Comparison of ENCODE assay signal across 8 mouse cellular contexts in genomic region chr1:152746426-152746825, GRCm38 (mm10). TPM values are rescaled to one million over a fixed set of nuclear protein-coding genes. Genes with fewer than 3 reads are reported as not detected.
DNase-seq lines count a peak whose midpoint lies in the region; ATAC-seq and TF ChIP-seq lines count a peak whose summit lies in the region.

No protein-coding gene starts in this region.

- DNase-seq in 3134 (ENCODE audit: extremely low read depth, insufficient read length, low spot score), result peak; percentile 29
- DNase-seq in adrenal gland, postnatal 10 days, result peak; percentile 89
- peak; percentile 80 for DNase-seq in embryonic facial prominence, embryonic 10.5 days (ENCODE audit: low spot score)
- peak; percentile 73 to 84 for DNase-seq in heart, adult 2 months
- DNase-seq in kidney, adult 8-10 months, result peak; percentile 71 to 90
- DNase-seq in limb, embryonic 10.5 days (ENCODE audit: low spot score), result peak; percentile 79
- DNase-seq in spleen, postnatal 14 days (ENCODE audit: low spot score in 2 of 2), result peak; percentile 20 to 57

- intact Hi-C loops in heart, adult 2 months (cut with DNase I), result loop anchor here (1.0 to 5.0 kb wide), 3 partner anchors 22 to 221 kb away; no protein-coding TSS in a partner anchor

- no peak overlapping the region for H3K9ac ChIP-seq in heart, adult 2 months (ENCODE audit: low read depth, low read length)

- H3K79me2 ChIP-seq in heart, adult 2 months (replicated peaks; ENCODE audit: control insufficient read depth, insufficient read depth, low read length), result no peaks in the 10 kb centered on the region

- H3K27ac ChIP-seq in embryonic facial prominence, embryonic 10.5 days (replicated peaks), result no peak overlapping the region
- H3K27ac ChIP-seq in heart, adult 2 months, result no peak overlapping the region
- H3K27ac ChIP-seq in limb, embryonic 10.5 days, result no peak overlapping the region

- ATAC-seq in monocyte, adult 5-6 weeks (replicated peaks; ENCODE audit: insufficient number of reproducible peaks, low FRiP score, low TSS enrichment, poor library complexity, severe bottlenecking), result peak; percentile 79

- no peak for TF ChIP-seq POLR2A in heart, adult 2 months (IDR thresholded peaks at IDR 0.05; ENCODE audit: insufficient read depth, low read depth, low read length)

- 4% methylated on average over 5 of the region's 5 CpGs for WGBS in embryonic facial prominence, embryonic 10.5 days
- WGBS in heart, adult 2 months, result 4% methylated on average over 5 of the region's 5 CpGs
- WGBS in limb, embryonic 10.5 days, result 16% methylated on average over 5 of the region's 5 CpGs

- no peaks in the 10 kb centered on the region for H3K9me3 ChIP-seq in embryonic facial prominence, embryonic 10.5 days
- H3K9me3 ChIP-seq in limb, embryonic 10.5 days (replicated peaks), result no peaks in the 10 kb centered on the region

- TF ChIP-seq EP300 in heart, adult 2 months (IDR thresholded peaks at IDR 0.05; ENCODE audit: insufficient read depth, low read depth, low read length), result peak; percentile 82; the same call in 1 of the 2 replicates

- H3K4me1 ChIP-seq in embryonic facial prominence, embryonic 10.5 days, result peaks cover 2% of the 10 kb centered on the region; the same call in 1 of the 2 replicates
- H3K4me1 ChIP-seq in heart, adult 2 months (ENCODE audit: control insufficient read depth, insufficient read depth, low read length), result peaks cover 1% of the 10 kb centered on the region; the same call in 1 of the 2 replicates
- H3K4me1 ChIP-seq in limb, embryonic 10.5 days, result 0 out of 2 replicates have a peak, but pooled peaks cover 8% of the 10 kb centered on the region

- H3K4me3 ChIP-seq in embryonic facial prominence, embryonic 10.5 days, result no peak overlapping the region
- no peak overlapping the region for H3K4me3 ChIP-seq in heart, adult 2 months
- H3K4me3 ChIP-seq in limb, embryonic 10.5 days, result no peak overlapping the region

- H3K27me3 ChIP-seq in embryonic facial prominence, embryonic 10.5 days (replicated peaks; ENCODE audit: low read depth, poor library complexity, severe bottlenecking), result no peaks in the 10 kb centered on the region
- no peaks in the 10 kb centered on the region for H3K27me3 ChIP-seq in heart, adult 2 months (ENCODE audit: control insufficient read depth, insufficient read depth, low read length)
- H3K27me3 ChIP-seq in limb, embryonic 10.5 days (ENCODE audit: low read depth, poor library complexity, severe bottlenecking), result no peaks in the 10 kb centered on the region

- no peaks in the 10 kb centered on the region for H3K36me3 ChIP-seq in embryonic facial prominence, embryonic 10.5 days (replicated peaks)
- H3K36me3 ChIP-seq in heart, adult 2 months (ENCODE audit: control insufficient read depth, insufficient read depth, low read length), result no peaks in the 10 kb centered on the region
- no peaks in the 10 kb centered on the region for H3K36me3 ChIP-seq in limb, embryonic 10.5 days

- TF ChIP-seq CTCF in heart, adult 2 months (IDR thresholded peaks at IDR 0.05), result peak; percentile 92

RNA-seq across cellular contexts. Expression of gene Apobec4, which starts 3.9 kb away (rescaled TPM):
- total RNA-seq in adrenal gland, postnatal 10 days (2021), result not detected
- polyA plus RNA-seq in embryonic facial prominence, embryonic 10.5 days (2016; fragmentation: Nextera tagmentation; extraction: Ambion mirVana), result not detected in 2 replicates
- total RNA-seq in heart, adult 2 months (2021), result not detected
- polyA plus RNA-seq in heart, adult 2 months (2012; rRNA removed), result not detected in 2 replicates
- polyA plus RNA-seq in limb, embryonic 10.5 days (2016; fragmentation: Nextera tagmentation; extraction: Ambion mirVana), result not detected in 2 replicates
- total RNA-seq in monocyte, adult 5-6 weeks (2017), result not detected in 3 replicates

RNA-seq across cellular contexts. Expression of gene Rgl1, which starts 19.7 kb away (rescaled TPM):
- 10 to 100 TPM; 37.0 to 57.0 TPM for total RNA-seq in adrenal gland, postnatal 10 days (2021)
- 28.0 and 30.8 TPM in 2 replicates for polyA plus RNA-seq in embryonic facial prominence, embryonic 10.5 days (2016; fragmentation: Nextera tagmentation; extraction: Ambion mirVana)
- 10 to 100 TPM; 28.4 to 33.2 TPM for total RNA-seq in heart, adult 2 months (2021)
- polyA plus RNA-seq in heart, adult 2 months (2012; rRNA removed), result 14.9 and 22.7 TPM in 2 replicates
- polyA plus RNA-seq in limb, embryonic 10.5 days (2016; fragmentation: Nextera tagmentation; extraction: Ambion mirVana), result 38.7 and 44.0 TPM in 2 replicates
- 7.3 to 16.7 TPM (median 10.5 TPM) in 3 replicates for total RNA-seq in monocyte, adult 5-6 weeks (2017)

RNA-seq across cellular contexts. Expression of gene Arpc5, which starts 19.9 kb away (rescaled TPM):
- total RNA-seq in adrenal gland, postnatal 10 days (2021), result 100 to 1,000 TPM; 106 to 107 TPM
- 198 and 199 TPM in 2 replicates for polyA plus RNA-seq in embryonic facial prominence, embryonic 10.5 days (2016; fragmentation: Nextera tagmentation; extraction: Ambion mirVana)
- total RNA-seq in heart, adult 2 months (2021), result 10 to 100 TPM; 26.4 to 27.7 TPM
- polyA plus RNA-seq in heart, adult 2 months (2012; rRNA removed), result 23.6 and 32.9 TPM in 2 replicates
- 157 and 165 TPM in 2 replicates for polyA plus RNA-seq in limb, embryonic 10.5 days (2016; fragmentation: Nextera tagmentation; extraction: Ambion mirVana)
- total RNA-seq in monocyte, adult 5-6 weeks (2017), result 321 to 382 TPM (median 369 TPM) in 3 replicates

RNA-seq across cellular contexts. Expression of gene Ncf2, which starts 53.6 kb away (rescaled TPM):
- 1 to 10 TPM; 5.1 to 7.8 TPM for total RNA-seq in adrenal gland, postnatal 10 days (2021)
- 2.2 and 2.6 TPM in 2 replicates for polyA plus RNA-seq in embryonic facial prominence, embryonic 10.5 days (2016; fragmentation: Nextera tagmentation; extraction: Ambion mirVana)
- total RNA-seq in heart, adult 2 months (2021), result 1 to 10 TPM; 3.3 to 4.0 TPM
- polyA plus RNA-seq in heart, adult 2 months (2012; rRNA removed), result 3.0 and 3.2 TPM in 2 replicates
- polyA plus RNA-seq in limb, embryonic 10.5 days (2016; fragmentation: Nextera tagmentation; extraction: Ambion mirVana), result 2.4 and 2.5 TPM in 2 replicates
- total RNA-seq in monocyte, adult 5-6 weeks (2017), result 355 to 740 TPM (median 657 TPM) in 3 replicates

Comparison
In these comparisons a context has a peak if more than half of its experiments do, and no peak if none do; other contexts are left out.
1. DNase-seq: peak in every context shown above with its lines; median percentile 89 in adrenal gland, postnatal 10 days; 80 in kidney, adult 8-10 months; 80 in embryonic facial prominence, embryonic 10.5 days; 79 in limb, embryonic 10.5 days; 78 in heart, adult 2 months; 38 in spleen, postnatal 14 days; 29 in 3134.